Mouse (Mus musculus): Measurements from ENCODE around the gene Gm572. TPM values are rescaled to one million over a fixed set of nuclear protein-coding genes. Genes with fewer than 3 reads are reported as not detected.

Gm572 gene
- polyA plus RNA-seq, 1 experiment from 2014 or later, result not detected

DNA sequence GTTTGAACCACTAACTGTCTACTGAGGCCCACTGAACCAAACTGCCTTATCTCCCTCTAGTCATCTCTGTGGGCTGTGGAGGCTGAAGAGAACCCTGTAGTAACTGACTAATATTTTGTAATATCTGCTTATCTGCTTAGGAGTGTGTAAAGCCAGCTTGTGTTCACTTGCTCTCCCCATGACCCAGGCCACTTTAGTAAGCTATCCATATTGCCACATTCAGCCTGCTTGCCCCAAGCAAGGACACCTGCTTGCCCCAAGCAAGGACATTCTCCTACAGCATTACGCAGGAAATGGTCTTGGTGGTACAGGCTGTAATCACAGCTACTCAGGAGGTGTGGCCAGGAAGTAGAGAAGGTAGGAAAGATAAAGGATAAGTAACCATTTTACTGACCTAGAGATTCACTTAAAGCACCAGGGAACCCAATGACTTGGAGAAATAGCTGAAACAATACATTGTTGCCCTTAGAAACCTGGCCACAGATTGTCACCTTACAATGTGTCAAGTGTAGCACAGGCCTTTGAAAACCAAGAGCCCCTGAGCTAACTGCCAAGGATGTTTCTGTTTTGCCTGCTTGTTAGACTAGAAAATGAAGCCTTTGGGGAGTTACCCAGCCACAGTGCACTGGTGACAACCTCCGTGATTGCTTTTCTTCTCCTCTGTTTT lies 9.6 kb upstream of the Gm572 start:
- H3K4me3 ChIP-seq (ENCODE audit: low read depth, low read length), result no peak overlapping the region
- WGBS, result 74% methylated on average over 2 of the region's 2 CpGs
- H3K9ac ChIP-seq (ENCODE audit: low read depth, low read length), result no peak overlapping the region
- no peak for ATAC-seq
- H3K4me2 ChIP-seq (ENCODE audit: low read length), result no peak overlapping the region
- H3K4me1 ChIP-seq (ENCODE audit: control insufficient read depth, insufficient read depth, low read length), result no peaks in the 10 kb centered on the region
- H3K36me3 ChIP-seq (ENCODE audit: control insufficient read depth, insufficient read depth, low read length), result no peaks in the 10 kb centered on the region
- H3K9me3 ChIP-seq (replicated peaks; ENCODE audit: control insufficient read depth, low read length, poor library complexity, severe bottlenecking), result no peaks in the 10 kb centered on the region
- no peak overlapping the region for H3K27ac ChIP-seq (ENCODE audit: low read length)
- H3K27me3 ChIP-seq (ENCODE audit: control insufficient read depth, insufficient read depth, low read depth, low read length), result no peaks in the 10 kb centered on the region

DNA sequence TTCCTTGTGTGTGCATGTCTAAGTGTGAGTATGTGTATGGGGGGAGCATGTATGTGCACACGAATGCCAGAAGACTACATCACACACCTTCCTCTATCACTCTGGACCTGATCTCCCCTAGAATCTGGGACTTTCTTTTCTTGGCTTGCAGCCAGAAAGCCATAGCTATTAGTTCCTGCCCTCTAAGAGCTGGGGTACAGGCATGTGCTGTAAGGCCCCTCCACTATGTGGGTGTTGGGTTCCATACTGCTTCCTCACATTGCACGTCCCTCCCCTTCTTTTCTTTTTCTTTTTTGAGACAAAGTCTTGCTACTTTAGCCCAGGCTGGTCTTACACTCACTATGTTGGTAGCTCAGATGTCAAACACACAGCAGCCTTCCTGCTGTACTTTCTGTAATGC lies 7.8 kb upstream of the Gm572 start:
- no peak for ATAC-seq
- Histone ChIP-seq H3K27me3 (ENCODE audit: control insufficient read depth, insufficient read depth, low read depth, low read length) (no peaks in the 10 kb centered on the region), H3K36me3 (ENCODE audit: control insufficient read depth, insufficient read depth, low read length) (no peaks in the 10 kb centered on the region), H3K4me1 (ENCODE audit: control insufficient read depth, insufficient read depth, low read length) (no peaks in the 10 kb centered on the region), H3K4me3 (ENCODE audit: low read depth, low read length) (no peak overlapping the region), H3K9ac (ENCODE audit: low read depth, low read length) (no peak overlapping the region), H3K27ac (ENCODE audit: low read length) (no peak overlapping the region), H3K4me2 (ENCODE audit: low read length) (no peak overlapping the region), H3K9me3 (replicated peaks; ENCODE audit: control insufficient read depth, low read length, poor library complexity, severe bottlenecking) (no peaks in the 10 kb centered on the region)
- WGBS, result 91% methylated on average over 2 of the region's 2 CpGs

GRCm38 (mm10) chr4:148638302-148638701 lies 4.8 kb upstream of the Gm572 start:
- Histone ChIP-seq H3K27ac (ENCODE audit: low read length) (no peak overlapping the region), H3K36me3 (ENCODE audit: control insufficient read depth, insufficient read depth, low read length) (no peaks in the 10 kb centered on the region), H3K9me3 (replicated peaks; ENCODE audit: control insufficient read depth, low read length, poor library complexity, severe bottlenecking) (no peaks in the 10 kb centered on the region), H3K4me1 (ENCODE audit: control insufficient read depth, insufficient read depth, low read length) (no peaks in the 10 kb centered on the region), H3K27me3 (ENCODE audit: control insufficient read depth, insufficient read depth, low read depth, low read length) (no peaks in the 10 kb centered on the region), H3K4me3 (ENCODE audit: low read depth, low read length) (no peak overlapping the region), H3K4me2 (ENCODE audit: low read length) (no peak overlapping the region), H3K9ac (ENCODE audit: low read depth, low read length) (no peak overlapping the region)
- no peak for ATAC-seq
- WGBS, result 56% methylated on average over 9 of the region's 9 CpGs

- no peaks in the 10 kb centered on the region for H3K27me3 ChIP-seq (ENCODE audit: control insufficient read depth, insufficient read depth, low read depth, low read length)
- no peaks in the 10 kb centered on the region for H3K4me1 ChIP-seq (ENCODE audit: control insufficient read depth, insufficient read depth, low read length)
- no peaks in the 10 kb centered on the region for H3K36me3 ChIP-seq (ENCODE audit: control insufficient read depth, insufficient read depth, low read length)
- no peak for ATAC-seq
- no peaks in the 10 kb centered on the region for H3K9me3 ChIP-seq (replicated peaks; ENCODE audit: control insufficient read depth, low read length, poor library complexity, severe bottlenecking)
- no peak overlapping the region for H3K4me2 ChIP-seq (ENCODE audit: low read length)
- H3K4me3 ChIP-seq (ENCODE audit: low read depth, low read length), result no peak overlapping the region
- no peak overlapping the region for H3K9ac ChIP-seq (ENCODE audit: low read depth, low read length)
- 86% methylated on average over 2 of the region's 2 CpGs for WGBS
- no peak overlapping the region for H3K27ac ChIP-seq (ENCODE audit: low read length)
Measured at GRCm38 (mm10) chr4:148639455-148639854, 3.7 kb upstream of the Gm572 start.

- no peaks in the 10 kb centered on the region for H3K4me1 ChIP-seq (ENCODE audit: control insufficient read depth, insufficient read depth, low read length)
- H3K36me3 ChIP-seq (ENCODE audit: control insufficient read depth, insufficient read depth, low read length), result no peaks in the 10 kb centered on the region
- WGBS, result 74% methylated on average over 5 of the region's 5 CpGs
- no peaks in the 10 kb centered on the region for H3K9me3 ChIP-seq (replicated peaks; ENCODE audit: control insufficient read depth, low read length, poor library complexity, severe bottlenecking)
- H3K27me3 ChIP-seq (ENCODE audit: control insufficient read depth, insufficient read depth, low read depth, low read length), result no peaks in the 10 kb centered on the region; the same call in 1 of the 2 replicates
- H3K9ac ChIP-seq (ENCODE audit: low read depth, low read length), result no peak overlapping the region
- no peak overlapping the region for H3K27ac ChIP-seq (ENCODE audit: low read length)
- H3K4me3 ChIP-seq (ENCODE audit: low read depth, low read length), result no peak overlapping the region
- ATAC-seq, result no peak
- H3K4me2 ChIP-seq (ENCODE audit: low read length), result no peak overlapping the region
Measured at GRCm38 (mm10) chr4:148641121-148641520, 2.0 kb upstream of the Gm572 start.

- Histone ChIP-seq H3K4me2 (ENCODE audit: low read length) (peak overlapping the region; percentile 41), H3K27me3 (ENCODE audit: control insufficient read depth, insufficient read depth, low read depth, low read length) (no peaks in the 10 kb centered on the region; the same call in 1 of the 2 replicates), H3K9me3 (replicated peaks; ENCODE audit: control insufficient read depth, low read length, poor library complexity, severe bottlenecking) (no peaks in the 10 kb centered on the region), H3K4me1 (ENCODE audit: control insufficient read depth, insufficient read depth, low read length) (no peaks in the 10 kb centered on the region), H3K27ac (ENCODE audit: low read length) (no peak overlapping the region), H3K36me3 (ENCODE audit: control insufficient read depth, insufficient read depth, low read length) (no peaks in the 10 kb centered on the region), H3K4me3 (ENCODE audit: low read depth, low read length) (no peak overlapping the region), H3K9ac (ENCODE audit: low read depth, low read length) (no peak overlapping the region)
- no peak for ATAC-seq
- WGBS, result 7% methylated on average over 9 of the region's 9 CpGs
Measured at GRCm38 (mm10) chr4:148644157-148644511, 1.0 kb downstream of the Gm572 start.

DNA sequence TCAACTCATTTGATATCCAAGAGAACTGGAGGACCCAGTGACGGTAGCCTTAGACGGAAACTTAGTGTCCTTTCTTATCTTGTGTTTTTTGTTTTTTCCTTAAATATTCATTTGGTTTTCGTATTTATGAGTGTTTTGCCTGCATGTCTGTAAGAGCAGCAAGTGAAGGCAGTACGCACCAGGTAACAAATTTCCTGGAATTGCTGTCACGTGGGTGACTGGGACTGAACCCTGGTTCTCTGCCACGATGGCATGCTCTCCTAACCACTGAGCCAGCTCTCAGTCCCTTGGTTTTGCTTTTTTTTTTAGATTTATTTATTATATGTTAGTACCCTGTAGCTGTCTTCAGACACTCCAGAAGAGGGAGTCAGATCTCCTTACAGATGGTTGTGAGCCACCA lies 1.8 kb downstream of the Gm572 start:
- H3K27ac ChIP-seq (ENCODE audit: low read length), result no peak overlapping the region
- no peaks in the 10 kb centered on the region; the same call in 1 of the 2 replicates for H3K27me3 ChIP-seq (ENCODE audit: control insufficient read depth, insufficient read depth, low read depth, low read length)
- no peaks in the 10 kb centered on the region for H3K4me1 ChIP-seq (ENCODE audit: control insufficient read depth, insufficient read depth, low read length)
- 89% methylated on average over 6 of the region's 6 CpGs for WGBS
- H3K4me3 ChIP-seq (ENCODE audit: low read depth, low read length), result no peak overlapping the region
- no peaks in the 10 kb centered on the region for H3K9me3 ChIP-seq (replicated peaks; ENCODE audit: control insufficient read depth, low read length, poor library complexity, severe bottlenecking)
- no peaks in the 10 kb centered on the region for H3K36me3 ChIP-seq (ENCODE audit: control insufficient read depth, insufficient read depth, low read length)
- no peak overlapping the region for H3K4me2 ChIP-seq (ENCODE audit: low read length)
- no peak for ATAC-seq
- no peak overlapping the region for H3K9ac ChIP-seq (ENCODE audit: low read depth, low read length)

GRCm38 (mm10) chr4:148646616-148647015 lies 3.5 kb downstream of the Gm572 start:
- ATAC-seq, result no peak

GRCm38 (mm10) chr4:148649309-148649708 lies 6.2 kb downstream of the Gm572 start:
- Histone ChIP-seq H3K4me3 (ENCODE audit: low read depth, low read length) (no peak overlapping the region), H3K4me2 (ENCODE audit: low read length) (no peak overlapping the region), H3K36me3 (ENCODE audit: control insufficient read depth, insufficient read depth, low read length) (no peaks in the 10 kb centered on the region), H3K27ac (ENCODE audit: low read length) (no peak overlapping the region), H3K4me1 (ENCODE audit: control insufficient read depth, insufficient read depth, low read length) (no peaks in the 10 kb centered on the region), H3K27me3 (ENCODE audit: control insufficient read depth, insufficient read depth, low read depth, low read length) (no peaks in the 10 kb centered on the region; the same call in 1 of the 2 replicates), H3K9ac (ENCODE audit: low read depth, low read length) (no peak overlapping the region), H3K9me3 (replicated peaks; ENCODE audit: control insufficient read depth, low read length, poor library complexity, severe bottlenecking) (no peaks in the 10 kb centered on the region)
- WGBS, result 71% methylated on average over 3 of the region's 3 CpGs
- ATAC-seq, result no peak

More at GRCm38 (mm10) chr4:148646616-148647015, 3.5 kb downstream of the Gm572 start:
- Histone ChIP-seq H3K36me3 (ENCODE audit: control insufficient read depth, insufficient read depth, low read length) (no peaks in the 10 kb centered on the region), H3K9me3 (replicated peaks; ENCODE audit: control insufficient read depth, low read length, poor library complexity, severe bottlenecking) (no peaks in the 10 kb centered on the region), H3K27me3 (ENCODE audit: control insufficient read depth, insufficient read depth, low read depth, low read length) (no peaks in the 10 kb centered on the region; the same call in 1 of the 2 replicates), H3K4me2 (ENCODE audit: low read length) (no peak overlapping the region), H3K4me1 (ENCODE audit: control insufficient read depth, insufficient read depth, low read length) (no peaks in the 10 kb centered on the region), H3K4me3 (ENCODE audit: low read depth, low read length) (no peak overlapping the region), H3K27ac (ENCODE audit: low read length) (no peak overlapping the region), H3K9ac (ENCODE audit: low read depth, low read length) (no peak overlapping the region)
- 69% methylated on average over 11 of the region's 11 CpGs for WGBS

All from midbrain, embryonic 16.5 days (tissue).